Mouse (Mus musculus) lung, postnatal 36 days (tissue): ENCODE measurements around the gene Nsg2.
"Not testable (repeated sequence)": the region's sequence is repeated elsewhere in the genome, so short reads cannot be mapped to it uniquely, and the experiment has no call there.

Experiments
- DNase-seq: peaks from one replicate; pipeline ENCODE4 v3.0.0; 2022; ENCODE audit warnings: mixed read lengths

The Nsg2 gene

GRCm38 (mm10) chr11:32000281-32000680 lies at the start of gene Nsg2:
Nsg2 (plus strand) TSS chr11:32000463.
- DNase-seq, result peak; percentile 66

GRCm38 (mm10) chr11:31960071-31960470 lies 40.2 kb upstream of the Nsg2 start:
- no peak for DNase-seq

DNA sequence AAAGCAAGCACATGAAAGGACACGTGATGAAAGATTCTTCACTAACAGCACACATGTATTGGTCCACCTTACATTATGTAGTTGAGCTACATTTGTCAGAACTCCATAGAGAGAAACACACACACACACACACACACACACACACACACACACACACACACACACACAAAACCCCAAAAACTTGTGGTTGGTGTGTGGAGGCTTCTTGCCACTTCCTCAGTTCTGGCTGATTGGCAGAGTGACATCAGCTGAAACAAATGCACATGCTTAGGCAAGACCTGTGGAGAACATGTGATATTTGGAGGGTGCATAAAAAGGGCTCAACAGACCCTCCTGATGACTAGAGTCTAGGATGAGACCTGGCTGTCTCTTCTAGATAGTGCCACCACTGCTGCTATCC lies 36.3 kb upstream of the Nsg2 start:
- DNase-seq, result no peak

GRCm38 (mm10) chr11:31965256-31966134 lies 34.8 kb upstream of the Nsg2 start, which contains the start of gene 4930524B15Rik:
4930524B15Rik (plus strand) TSS chr11:31965592.
- no peak for DNase-seq

DNA sequence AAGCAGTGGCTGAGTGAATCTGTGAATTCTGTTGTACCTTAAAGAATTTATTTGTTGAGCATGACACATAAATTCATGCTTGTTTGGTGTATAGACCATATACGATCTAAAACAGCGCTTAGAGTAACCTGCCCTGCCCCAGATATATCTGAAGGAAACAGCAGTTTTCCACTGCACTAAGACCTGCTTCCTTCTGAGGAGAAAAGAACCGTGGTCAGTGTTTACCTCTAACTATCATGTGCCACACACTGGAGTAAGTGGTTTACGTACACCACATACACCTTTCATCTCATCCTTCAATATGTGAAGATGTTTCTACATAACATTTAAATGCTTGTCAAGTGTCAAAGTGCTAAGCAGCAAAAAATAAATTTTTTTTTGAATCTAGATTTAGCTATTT lies 26.1 kb upstream of the Nsg2 start:
- no peak for DNase-seq

DNA sequence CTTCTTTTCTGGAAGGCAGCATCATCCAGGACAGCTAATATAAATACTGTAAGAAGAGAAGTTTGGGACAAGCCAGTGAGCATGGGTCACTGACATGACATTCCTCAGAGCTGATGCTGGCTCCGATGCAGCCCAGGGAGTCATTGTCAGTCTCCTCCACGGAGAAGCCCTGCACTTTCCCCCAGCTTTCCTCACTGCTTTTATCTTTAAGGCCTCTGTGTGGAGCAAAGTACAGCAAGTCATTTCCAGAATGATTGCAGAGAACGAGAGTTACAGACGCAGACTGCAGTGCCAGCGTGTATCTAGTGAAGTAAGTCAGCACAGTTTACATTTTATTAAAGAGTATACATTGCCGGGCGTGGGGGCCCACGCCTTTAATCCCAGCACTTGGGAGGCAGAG lies 25.4 kb upstream of the Nsg2 start:
- DNase-seq, result no peak

DNA sequence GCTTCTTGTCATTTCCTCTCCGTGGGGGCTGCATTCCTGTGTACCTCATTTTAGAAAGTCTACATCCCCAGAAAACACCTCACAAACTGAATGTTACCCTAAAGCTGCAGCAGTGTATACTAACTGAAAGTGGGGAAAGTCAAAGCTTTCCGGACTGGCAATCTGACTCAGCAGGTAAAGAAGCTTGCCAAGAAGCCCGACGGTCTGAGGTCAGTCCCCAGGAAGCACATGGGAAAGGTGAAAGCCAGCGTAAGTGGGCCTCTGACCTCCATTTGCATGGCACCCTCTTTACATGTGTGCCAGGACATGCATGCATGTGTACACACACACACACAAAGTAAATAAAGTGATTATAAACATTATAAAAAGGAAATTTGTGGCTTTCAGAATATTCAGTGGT lies 24.6 kb upstream of the Nsg2 start:
- no peak for DNase-seq

DNA sequence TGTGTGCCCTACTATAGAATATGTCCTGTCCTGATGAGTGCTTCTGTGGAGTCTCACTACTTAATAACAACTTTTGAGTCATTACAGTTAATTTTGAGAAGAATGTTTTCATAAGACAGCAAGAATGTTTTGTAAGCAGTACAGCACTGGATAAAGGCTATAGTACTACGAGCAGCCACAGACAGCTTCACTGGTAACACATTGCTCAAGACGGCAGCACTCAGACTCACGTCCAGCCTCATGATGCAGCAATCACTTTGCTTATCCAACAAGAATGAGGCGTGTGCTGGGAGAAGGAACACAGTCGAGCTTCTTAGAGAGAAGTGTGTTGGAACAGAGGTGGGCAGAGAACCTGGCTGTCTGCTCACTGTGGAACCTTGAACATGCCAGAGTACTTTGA lies 24.1 kb upstream of the Nsg2 start:
- no peak for DNase-seq

GRCm38 (mm10) chr11:31980089-31980488 lies 20.2 kb upstream of the Nsg2 start:
- not testable (repeated sequence) for DNase-seq

- DNase-seq, result no peak
Measured at GRCm38 (mm10) chr11:31981830-31982229, 18.4 kb upstream of the Nsg2 start.

- DNase-seq, result not testable (repeated sequence)
Measured at GRCm38 (mm10) chr11:31982247-31982943, 17.9 kb upstream of the Nsg2 start.

GRCm38 (mm10) chr11:31983249-31983648 lies 17.0 kb upstream of the Nsg2 start:
- DNase-seq, result no peak

DNA sequence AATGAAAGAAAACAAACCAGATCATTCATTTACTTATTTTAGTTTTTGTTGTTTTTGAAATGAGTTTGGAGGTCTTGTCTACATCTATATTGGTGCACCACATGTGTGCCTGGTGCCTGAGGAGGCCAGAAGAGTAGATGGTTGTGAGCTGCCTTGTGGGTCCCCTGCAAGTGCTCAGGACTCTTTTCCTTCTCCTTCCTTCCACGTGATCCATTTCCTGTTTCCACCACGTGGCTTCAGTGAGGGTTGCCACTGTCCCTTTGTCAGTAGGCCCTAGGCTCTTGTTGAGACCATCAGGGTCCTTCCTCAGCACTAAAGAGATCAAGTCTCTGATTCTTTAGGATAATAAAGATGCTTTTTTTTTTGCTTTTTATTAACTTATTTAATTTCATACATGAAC lies 15.5 kb upstream of the Nsg2 start:
- no peak for DNase-seq

DNA sequence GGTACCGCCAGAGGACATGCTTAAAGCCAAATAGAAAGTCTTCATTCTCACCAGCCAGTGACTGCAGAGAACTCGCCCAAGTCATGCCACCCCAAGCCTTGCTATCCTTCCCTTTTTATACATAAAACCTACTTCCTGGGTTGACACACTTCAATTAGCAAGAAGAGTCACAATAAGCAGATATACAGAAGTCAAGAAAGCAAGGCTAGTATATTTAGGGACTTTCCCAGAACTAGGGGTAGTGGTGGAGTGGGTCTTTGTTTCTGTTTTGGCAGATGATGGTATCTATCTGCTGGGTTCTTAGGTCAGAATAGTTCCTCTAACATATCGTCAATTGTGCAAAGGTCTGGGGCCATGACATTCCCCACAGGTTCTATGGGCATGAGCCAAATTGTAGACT lies 7.7 kb upstream of the Nsg2 start:
- no peak for DNase-seq

GRCm38 (mm10) chr11:31999716-32000115 lies 547 bp upstream of the Nsg2 start:
- DNase-seq, result no peak

GRCm38 (mm10) chr11:32001181-32001910 lies 1.1 kb downstream of the Nsg2 start:
- no peak for DNase-seq

DNA sequence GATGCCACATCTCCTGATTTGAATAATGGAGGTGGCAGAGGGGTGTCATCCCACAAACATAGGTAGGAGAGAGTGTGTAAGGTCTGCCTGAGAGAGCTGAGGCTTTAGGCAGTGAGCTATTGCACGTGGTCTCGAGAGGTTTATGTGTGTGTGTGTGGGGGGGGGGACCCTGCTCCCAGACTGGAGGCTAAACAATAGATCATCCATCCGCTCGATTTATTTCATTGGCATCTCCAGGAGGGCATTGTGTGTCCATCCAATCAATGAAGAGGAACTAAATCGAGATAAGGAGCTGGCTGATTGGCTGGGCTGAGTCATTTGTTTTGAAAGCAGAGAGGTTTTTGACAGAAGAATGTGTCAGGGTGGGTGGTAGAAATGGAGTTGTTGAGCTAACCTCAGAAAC lies 2.4 kb downstream of the Nsg2 start:
- DNase-seq, result no peak

GRCm38 (mm10) chr11:32008049-32008448 lies 7.8 kb downstream of the Nsg2 start:
- DNase-seq, result not testable (repeated sequence)

- DNase-seq, result no peak
Measured at GRCm38 (mm10) chr11:32008852-32009251, 8.6 kb downstream of the Nsg2 start.

DNA sequence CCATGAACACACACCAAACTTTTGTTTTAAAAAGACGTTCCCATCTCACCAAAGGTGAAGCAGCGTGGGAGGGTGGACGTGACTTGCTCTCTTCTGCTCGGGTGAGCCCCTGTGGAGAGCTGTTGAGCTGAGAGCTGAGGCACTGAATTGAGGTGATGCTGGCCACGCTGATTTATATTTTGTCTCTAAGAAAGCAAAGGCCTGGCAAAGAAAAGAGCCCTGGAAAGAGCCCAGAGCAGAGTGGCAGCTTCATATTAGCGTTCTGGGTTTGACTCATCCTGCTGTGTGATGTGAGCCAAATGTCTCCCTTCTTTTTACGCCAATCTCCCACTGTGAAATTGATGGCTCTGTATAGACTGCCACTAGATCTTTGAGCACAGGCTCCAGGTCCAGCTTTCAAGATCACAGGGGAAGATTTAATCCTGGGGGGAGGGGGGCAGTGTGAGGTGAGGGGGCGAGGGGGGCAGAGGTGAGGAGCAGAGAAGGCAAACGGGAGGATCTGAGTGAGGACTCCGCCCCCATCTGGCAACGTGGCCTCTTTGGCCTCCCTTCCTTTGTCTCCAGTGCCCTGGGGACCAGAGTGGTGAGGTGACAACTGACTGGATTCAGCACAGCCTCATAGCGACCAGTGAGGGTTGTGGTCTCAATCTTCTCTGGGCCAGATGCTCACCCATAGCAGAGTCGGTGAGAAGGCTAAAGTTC lies 9.8 kb downstream of the Nsg2 start:
- peak; percentile 38 for DNase-seq

DNA sequence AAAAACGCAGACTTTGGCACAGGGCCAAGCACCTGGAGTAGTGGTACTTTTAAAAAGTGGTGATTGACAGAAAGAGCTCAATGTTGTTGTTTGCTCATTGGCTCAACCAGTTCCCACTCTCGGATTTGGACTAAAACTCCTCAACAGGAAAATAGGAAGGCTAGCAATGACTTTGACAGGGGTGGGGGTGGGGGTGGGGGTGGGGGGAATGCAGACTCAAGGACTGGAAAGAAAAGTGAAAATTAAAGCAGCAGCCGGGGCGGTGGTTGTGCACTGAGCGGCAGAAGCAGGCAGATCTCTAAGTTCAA lies 10.4 kb downstream of the Nsg2 start:
- no peak for DNase-seq

DNA sequence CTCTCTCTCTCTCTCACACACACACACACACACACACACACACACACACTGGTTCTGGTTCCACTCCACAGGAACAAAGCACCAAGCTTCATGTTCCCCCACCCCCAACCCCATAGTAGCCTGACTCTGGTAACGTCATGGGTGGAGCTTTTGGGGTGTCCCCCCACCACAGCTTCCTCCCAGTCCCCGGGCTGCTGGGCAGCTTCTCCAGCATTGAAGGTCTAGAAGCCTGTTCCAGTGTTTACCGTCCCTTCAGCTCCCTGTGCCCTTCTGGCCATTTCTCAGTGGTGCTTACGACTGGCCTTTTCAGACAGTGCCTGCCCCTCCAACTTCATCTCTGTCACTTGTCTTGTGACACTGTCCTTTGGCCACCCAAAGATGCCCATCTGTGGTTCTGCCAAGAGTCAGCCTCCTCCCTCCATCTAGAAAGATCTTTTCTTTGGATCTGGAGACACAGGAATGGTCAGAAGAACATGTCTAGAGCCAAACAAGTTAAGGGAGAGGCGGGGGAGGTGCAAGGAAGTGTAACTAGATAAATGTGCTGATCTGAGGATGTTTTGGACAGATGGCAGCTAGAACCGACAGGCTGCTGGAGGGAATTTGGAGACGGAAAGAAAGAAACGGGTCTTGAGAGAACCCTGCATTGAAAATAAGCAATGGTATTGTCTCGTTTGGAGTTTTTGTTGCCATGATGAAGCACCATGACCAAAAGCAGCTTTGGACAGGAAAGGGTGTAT lies 11.8 kb downstream of the Nsg2 start:
- DNase-seq, result peak; percentile 18
